Mouse (Mus musculus) testis, adult 2 months (tissue): ENCODE data around the gene Clip2. TPM values are rescaled to one million over a fixed set of nuclear protein-coding genes. Genes with fewer than 3 reads are reported as not detected.

ENCODE experiments used
- H3K27ac ChIP-seq: fragments of 200-500 bp; 2 replicates; pipeline ENCODE4 v1.5.1; 2012; ENCODE audit warnings: low read depth, low read length; ENCODE audit not compliant: control insufficient read depth, insufficient read depth
- H3K27me3 ChIP-seq: fragments of 200-500 bp; 2 replicates; pipeline ENCODE4 v1.6.1; 2012; ENCODE audit warnings: mild to moderate bottlenecking, low read length, moderate library complexity; ENCODE audit not compliant: control insufficient read depth, insufficient read depth
- H3K36me3 ChIP-seq: fragments of 200-500 bp; 2 replicates; pipeline ENCODE4 v1.6.1; 2012; ENCODE audit warnings: mild to moderate bottlenecking, low read length; ENCODE audit not compliant: control insufficient read depth, insufficient read depth
- H3K4me1 ChIP-seq: fragments of 200-500 bp; 2 replicates; pipeline ENCODE4 v1.6.1; 2012; ENCODE audit warnings: low read length; ENCODE audit not compliant: control insufficient read depth, insufficient read depth
- H3K4me3 ChIP-seq: fragments of 200-500 bp; 2 replicates; pipeline ENCODE4 v1.5.1; 2012; ENCODE audit warnings: low read depth, mild to moderate bottlenecking, low read length, moderate library complexity, mixed read lengths; ENCODE audit not compliant: control insufficient read depth
- CTCF ChIP-seq: fragments of 200-500 bp; IDR thresholded peaks from 2 replicates; pipeline ENCODE4 v1.5.1; 2012; ENCODE audit warnings: low read depth, mild to moderate bottlenecking, inconsistent platforms, low read length, moderate library complexity; ENCODE audit not compliant: control insufficient read depth, insufficient read depth, insufficient replicate concordance
- POLR2A ChIP-seq: fragments of 200-500 bp; IDR thresholded peaks from 2 replicates; pipeline ENCODE4 v1.6.1; 2012; ENCODE audit warnings: low read depth, mild to moderate bottlenecking, inconsistent platforms, low read length, moderate library complexity; ENCODE audit not compliant: control insufficient read depth
- polyA plus RNA-seq: library from polyadenylated mRNA; depleted of rRNA; stranded (reverse); fragments of >200 nt; gene quantifications from 2 replicates; pipeline ENCODE4 v1.2.3, GENCODE M21; 2012

Gene Clip2
- polyA plus RNA-seq, 1 experiment, result 4.2 TPM

DNA sequence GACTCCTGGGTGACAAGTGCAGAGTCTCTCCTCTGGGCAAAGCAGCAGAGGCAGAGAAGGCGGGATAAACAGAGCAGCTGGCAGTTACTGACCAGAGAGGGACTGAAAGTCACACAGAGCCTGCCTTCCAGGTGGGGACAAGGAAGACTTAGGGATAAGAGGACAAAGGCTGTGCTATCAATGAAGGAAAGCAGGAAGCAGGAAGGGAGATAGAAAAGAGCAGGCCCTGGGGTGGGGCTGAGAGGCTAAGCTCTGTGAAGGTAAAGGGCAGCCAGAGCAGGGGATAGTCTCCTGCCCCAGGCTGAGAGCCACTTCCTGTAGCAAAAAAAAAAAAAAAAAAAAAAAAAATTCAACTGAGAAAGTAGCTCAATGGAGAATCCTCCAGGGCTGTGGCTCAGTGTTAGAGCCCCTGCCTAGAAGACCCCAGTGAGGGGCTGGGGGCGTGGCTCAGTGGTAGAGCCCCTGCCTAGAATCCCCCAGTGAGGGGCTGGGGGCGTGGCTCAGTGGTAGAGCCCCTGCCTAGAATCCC lies 2.5 kb downstream of the Clip2 start:
- no peak for TF ChIP-seq POLR2A
- no peak for TF ChIP-seq CTCF
- Histone ChIP-seq H3K36me3 (no peaks in the 10 kb centered on the region), H3K4me3 (no peak overlapping the region), H3K4me1 (peaks cover 14% of the 10 kb centered on the region), H3K27ac (no peak overlapping the region), H3K27me3 (0 out of 2 replicates have a peak, but pooled peaks cover 3% of the 10 kb centered on the region)

DNA sequence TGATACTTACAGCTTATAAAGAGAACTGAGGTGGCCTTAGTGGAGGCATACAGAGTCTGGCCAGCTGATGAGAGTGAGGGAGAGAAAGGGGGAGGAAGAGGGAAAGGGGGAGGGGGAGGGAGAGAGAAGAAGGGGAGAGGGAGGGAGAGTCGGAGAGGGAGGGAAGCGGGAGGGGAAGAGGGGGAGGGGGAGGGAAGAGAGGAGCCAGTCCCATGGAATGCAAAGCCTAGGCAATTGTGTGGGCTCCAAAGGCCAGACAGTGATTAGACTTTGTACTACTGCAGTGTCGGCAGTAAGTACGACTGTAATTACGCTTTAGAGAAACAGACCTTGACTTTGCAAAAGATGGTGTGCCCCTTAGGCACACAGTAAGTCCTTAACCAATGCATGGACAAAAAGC lies 3.9 kb downstream of the Clip2 start:
- Histone ChIP-seq H3K4me1 (peaks cover 11% of the 10 kb centered on the region), H3K4me3 (no peak overlapping the region), H3K27ac (no peak overlapping the region), H3K27me3 (0 out of 2 replicates have a peak, but pooled peaks cover 3% of the 10 kb centered on the region), H3K36me3 (no peaks in the 10 kb centered on the region)
- TF ChIP-seq CTCF (no peak), POLR2A (no peak)

DNA sequence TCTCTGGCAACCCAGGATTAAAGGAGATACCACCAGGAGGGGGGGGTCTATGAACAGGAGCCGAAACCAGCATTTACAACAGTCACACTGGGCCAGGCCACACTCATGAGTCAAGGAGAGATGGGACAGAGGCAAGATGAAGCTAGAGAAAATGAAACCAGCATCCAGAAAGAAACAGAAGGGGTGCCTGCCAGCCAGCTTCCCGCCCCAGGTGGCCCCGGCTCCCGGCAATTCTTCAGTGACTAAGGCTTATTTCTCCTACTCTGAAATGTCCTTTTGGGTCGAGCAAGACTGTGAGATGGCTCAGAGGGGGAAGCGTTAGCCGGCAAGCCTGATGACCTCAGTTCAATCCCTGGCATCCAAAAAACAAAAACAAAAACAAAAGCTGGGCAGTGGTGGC lies 5.4 kb downstream of the Clip2 start:
- no peaks in the 10 kb centered on the region for H3K36me3 ChIP-seq
- TF ChIP-seq CTCF (no peak), POLR2A (no peak)
- no peak overlapping the region for H3K27ac ChIP-seq
- H3K4me1 ChIP-seq, result peaks cover 6% of the 10 kb centered on the region
- no peaks in the 10 kb centered on the region for H3K27me3 ChIP-seq
- no peak overlapping the region for H3K4me3 ChIP-seq

GRCm38 (mm10) chr5:134545242-134545629 lies 7.0 kb downstream of the Clip2 start:
- no peak overlapping the region for H3K4me3 ChIP-seq
- H3K4me1 ChIP-seq, result no peaks in the 10 kb centered on the region; the same call in 1 of the 2 replicates
- no peak overlapping the region for H3K27ac ChIP-seq
- TF ChIP-seq CTCF, result no peak
- no peak for TF ChIP-seq POLR2A
- H3K27me3 ChIP-seq, result no peaks in the 10 kb centered on the region
- no peaks in the 10 kb centered on the region for H3K36me3 ChIP-seq

DNA sequence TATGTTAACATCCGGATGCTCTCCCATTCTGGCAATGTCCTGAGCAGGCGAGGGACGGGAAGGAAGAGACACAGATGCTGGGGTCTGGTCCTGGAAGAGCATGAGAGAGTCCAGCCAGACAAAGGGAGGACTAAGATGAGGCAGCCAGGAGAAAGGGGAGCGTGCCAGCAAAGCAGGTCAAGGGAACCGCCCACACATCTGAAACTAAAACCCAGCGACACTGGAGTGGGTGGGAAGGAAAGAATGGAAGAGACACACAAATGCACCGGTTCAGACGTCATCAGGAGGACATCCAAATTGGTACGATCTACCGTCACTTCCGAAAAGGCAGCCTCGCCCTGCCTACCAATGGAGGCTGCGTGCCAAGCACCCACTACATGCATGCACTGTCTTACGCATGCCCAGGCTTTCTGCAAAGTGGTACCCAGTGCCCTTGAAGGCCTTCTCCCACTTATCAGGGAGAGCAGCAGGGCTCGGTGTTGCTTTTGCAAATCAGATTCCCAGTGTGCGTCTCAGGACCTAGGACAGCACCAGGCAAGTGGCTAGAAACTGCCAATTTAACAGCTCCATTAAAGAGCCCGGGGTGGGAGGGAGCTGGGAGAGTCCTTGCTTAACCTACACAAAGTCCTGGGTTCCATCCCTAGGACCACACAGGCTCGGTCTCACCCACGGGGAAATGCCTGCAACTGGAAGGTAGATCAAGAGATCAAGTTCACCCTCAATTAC lies 7.6 kb downstream of the Clip2 start:
- Histone ChIP-seq H3K36me3 (no peaks in the 10 kb centered on the region), H3K4me3 (no peak overlapping the region), H3K27ac (no peak overlapping the region), H3K27me3 (no peaks in the 10 kb centered on the region), H3K4me1 (no peaks in the 10 kb centered on the region; the same call in 1 of the 2 replicates)
- no peak for TF ChIP-seq CTCF
- no peak for TF ChIP-seq POLR2A

DNA sequence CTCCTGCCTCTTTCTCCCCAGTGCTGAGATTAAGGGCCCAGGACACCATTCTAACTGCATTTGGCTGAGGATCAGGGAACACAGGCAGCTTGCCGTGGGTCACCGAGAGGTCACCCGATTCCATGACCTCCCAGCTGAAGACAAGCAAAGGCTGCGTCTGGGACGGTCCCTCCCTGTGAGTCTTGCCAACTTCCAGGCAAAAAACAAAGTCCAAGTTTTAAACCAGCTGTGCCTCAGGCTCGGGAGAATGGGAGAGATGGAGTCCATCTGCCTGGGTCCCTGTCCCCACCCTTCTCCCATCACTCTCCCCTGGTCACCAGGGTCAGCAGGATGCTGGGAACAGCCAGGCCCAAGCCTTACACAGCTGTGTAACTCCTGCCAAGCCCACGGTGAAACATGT lies 10.6 kb downstream of the Clip2 start:
- TF ChIP-seq POLR2A, result no peak
- no peaks in the 10 kb centered on the region for H3K36me3 ChIP-seq
- H3K4me3 ChIP-seq, result no peak overlapping the region
- H3K27ac ChIP-seq, result no peak overlapping the region
- no peaks in the 10 kb centered on the region; the same call in 1 of the 2 replicates for H3K4me1 ChIP-seq
- no peaks in the 10 kb centered on the region for H3K27me3 ChIP-seq

DNA sequence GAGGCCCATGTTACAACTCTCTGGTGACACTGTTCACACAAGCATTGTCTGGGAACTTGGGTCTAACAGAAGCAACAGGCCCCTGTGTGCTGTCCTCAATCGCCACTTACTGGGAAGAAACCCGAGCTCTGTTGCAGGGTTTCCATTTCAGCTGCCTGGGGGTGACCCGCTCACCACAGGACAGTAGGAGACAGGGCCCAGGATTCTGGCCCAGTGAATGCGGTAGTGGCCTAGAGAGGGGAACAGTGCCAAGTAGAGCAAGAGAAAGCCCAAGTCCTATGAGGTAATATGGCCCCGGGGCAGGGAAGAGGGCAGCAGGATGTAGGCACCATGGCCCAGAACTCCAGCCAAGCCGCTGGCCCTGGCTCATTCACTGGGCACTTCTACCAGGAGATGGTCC lies 11.4 kb downstream of the Clip2 start:
- no peaks in the 10 kb centered on the region for H3K27me3 ChIP-seq
- H3K4me1 ChIP-seq, result peaks cover 2% of the 10 kb centered on the region; the same call in 1 of the 2 replicates
- no peaks in the 10 kb centered on the region for H3K36me3 ChIP-seq
- H3K27ac ChIP-seq, result no peak overlapping the region
- no peak overlapping the region for H3K4me3 ChIP-seq
- no peak for TF ChIP-seq POLR2A
- no peak for TF ChIP-seq CTCF
